Mouse (Mus musculus) CH12.LX (cell line): ENCODE results near the gene Crhbp. TPM values are rescaled to one million over a fixed set of nuclear protein-coding genes. Genes with fewer than 3 reads are reported as not detected.
A peak's percentile ranks its signal among the peaks of the same experiment; 100 is the strongest.

Experiments
- DNase-seq: peaks from one replicate; pipeline ENCODE4 v3.0.0-alpha.2; 2013; ENCODE audit errors: extremely low read depth
- H3K27ac ChIP-seq: 2 replicates; pipeline ENCODE4 v1.5.1; 2012; ENCODE audit warnings: low read depth, mild to moderate bottlenecking, control low read depth, moderate library complexity; ENCODE audit not compliant: insufficient read depth
- H3K27me3 ChIP-seq: replicated peaks from 2 replicates; pipeline ENCODE3; 2012; ENCODE audit warnings: inconsistent platforms
- H3K36me3 ChIP-seq, 2 experiments: replicated peaks in 1 of 2; 2 replicates each; pipeline versions ENCODE3 to v1.6.1; 2012; ENCODE audit warnings: inconsistent platforms in 1 of 2, low read length in 1 of 2, mild to moderate bottlenecking in 1 of 2, mixed read lengths in 1 of 2, moderate library complexity in 1 of 2; ENCODE audit not compliant: control insufficient read depth in 1 of 2, insufficient read depth in 1 of 2
- H3K4me1 ChIP-seq, 2 experiments: 2 replicates each; pipeline ENCODE4 v1.6.1; 2012; ENCODE audit warnings: inconsistent platforms in 1 of 2, moderate library complexity in 1 of 2; ENCODE audit not compliant: insufficient read depth in 2 of 2, control insufficient read depth in 1 of 2
- H3K4me2 ChIP-seq: 2 replicates; pipeline ENCODE4 v1.6.1; 2012; ENCODE audit warnings: low read depth, mild to moderate bottlenecking, control low read depth; ENCODE audit not compliant: poor library complexity, insufficient read depth, severe bottlenecking
- H3K4me3 ChIP-seq, 3 experiments: fragments of 150-350 bp in 1 of 3; sonication (generic) in 1 of 3; replicated peaks in 1 of 3; 2 replicates each; pipeline versions ENCODE3 to v1.5.1; 2011 to 2012; ENCODE audit warnings: low read depth in 2 of 3, low read length in 2 of 3, mild to moderate bottlenecking in 2 of 3, moderate library complexity in 2 of 3, control low read depth in 1 of 3, improper control_type of control experiment in 1 of 3, inconsistent platforms in 1 of 3, mixed read lengths in 1 of 3; ENCODE audit not compliant: poor library complexity in 1 of 3
- H3K79me2 ChIP-seq: replicated peaks from 2 replicates; pipeline ENCODE4 v1.6.1; 2012; ENCODE audit warnings: mild to moderate bottlenecking, moderate library complexity; ENCODE audit not compliant: control insufficient read depth, poor library complexity, insufficient read depth, severe bottlenecking; ENCODE audit errors: extremely low read depth
- H3K9ac ChIP-seq: 2 replicates; pipeline ENCODE4 v1.6.1; 2012; ENCODE audit warnings: low read depth, mild to moderate bottlenecking, control low read depth, moderate library complexity; ENCODE audit not compliant: insufficient read depth
- H3K9me3 ChIP-seq: replicated peaks from 2 replicates; pipeline ENCODE3; 2012; ENCODE audit warnings: low read length, inconsistent platforms, mixed read lengths
- BHLHE40 ChIP-seq: IDR thresholded peaks from 2 replicates; pipeline ENCODE4 v1.6.1; 2011; ENCODE audit warnings: mild to moderate bottlenecking, low read depth, low read length, improper control_type of control experiment
- CHD2 ChIP-seq: IDR thresholded peaks from 2 replicates; pipeline ENCODE4 v1.6.1; 2011; ENCODE audit warnings: low read length, improper control_type of control experiment
- CTCF ChIP-seq, 2 experiments: IDR thresholded peaks in 1 of 2; conservative IDR thresholded peaks in 1 of 2; 2 replicates each; pipeline ENCODE4 v1.5.1; 2011 to 2012; ENCODE audit warnings: low read depth in 2 of 2, low read length in 2 of 2, improper control_type of control experiment in 1 of 2, inconsistent platforms in 1 of 2, mild to moderate bottlenecking in 1 of 2, moderate library complexity in 1 of 2
- ELF1 ChIP-seq: IDR thresholded peaks from 2 replicates; pipeline ENCODE4 v1.6.1; 2014; ENCODE audit warnings: low read depth, mild to moderate bottlenecking, inconsistent platforms, low read length, improper control_type of control experiment
- ETS1 ChIP-seq: conservative IDR thresholded peaks from 2 replicates; pipeline ENCODE4 v1.6.1; 2012; ENCODE audit warnings: low read depth, mild to moderate bottlenecking, inconsistent platforms, low read length, improper control_type of control experiment, moderate library complexity
- HCFC1 ChIP-seq: IDR thresholded peaks from 2 replicates; pipeline ENCODE4 v1.6.1; 2012; ENCODE audit warnings: low read depth, mild to moderate bottlenecking, inconsistent platforms, low read length, improper control_type of control experiment
- IRF4 ChIP-seq: IDR thresholded peaks from 2 replicates; pipeline ENCODE4 v1.6.1; 2014; ENCODE audit warnings: low read depth, mild to moderate bottlenecking, inconsistent platforms, low read length, improper control_type of control experiment
- JUND ChIP-seq: conservative IDR thresholded peaks from 2 replicates; pipeline ENCODE4 v1.6.1; 2011; ENCODE audit warnings: low read depth, low read length, improper control_type of control experiment
- MAFK ChIP-seq: IDR thresholded peaks from 2 replicates; pipeline ENCODE4 v1.6.1; 2011; ENCODE audit warnings: low read length, improper control_type of control experiment; ENCODE audit not compliant: insufficient replicate concordance
- MAX ChIP-seq: IDR thresholded peaks from 2 replicates; pipeline ENCODE4 v1.6.1; 2011; ENCODE audit warnings: low read length, improper control_type of control experiment
- MYC ChIP-seq: IDR thresholded peaks from 2 replicates; pipeline ENCODE4 v1.6.1; 2011; ENCODE audit warnings: low read depth, mild to moderate bottlenecking, improper control_type of control experiment, low read length
- NELFE ChIP-seq: IDR thresholded peaks from 2 replicates; pipeline ENCODE4 v1.6.1; 2011; ENCODE audit warnings: low read depth, low read length, improper control_type of control experiment
- NRF1 ChIP-seq: IDR thresholded peaks from 2 replicates; pipeline ENCODE4 v1.6.1; 2014; ENCODE audit warnings: low read depth, mild to moderate bottlenecking, inconsistent platforms, low read length, improper control_type of control experiment, moderate library complexity
- POLR2A ChIP-seq: IDR thresholded peaks from 2 replicates; pipeline ENCODE4 v1.6.1; 2011; ENCODE audit warnings: low read depth, mild to moderate bottlenecking, improper control_type of control experiment, low read length
- POLR2AphosphoS2 ChIP-seq: IDR thresholded peaks from 2 replicates; pipeline ENCODE4 v1.6.1; 2011; ENCODE audit warnings: low read depth, low read length, improper control_type of control experiment
- RAD21 ChIP-seq: IDR thresholded peaks from 2 replicates; pipeline ENCODE4 v1.6.1; 2011; ENCODE audit warnings: low read depth, mild to moderate bottlenecking, low read length, improper control_type of control experiment, moderate library complexity
- RCOR1 ChIP-seq: conservative IDR thresholded peaks from 2 replicates; pipeline ENCODE4 v1.6.1; 2012; ENCODE audit warnings: low read depth, mild to moderate bottlenecking, inconsistent platforms, low read length, improper control_type of control experiment
- SIN3A ChIP-seq: IDR thresholded peaks from 2 replicates; pipeline ENCODE4 v1.6.1; 2012; ENCODE audit warnings: low read length, improper control_type of control experiment, inconsistent platforms
- SMC3 ChIP-seq: IDR thresholded peaks from 2 replicates; pipeline ENCODE4 v1.6.1; 2011; ENCODE audit warnings: low read depth, low read length, improper control_type of control experiment
- TBP ChIP-seq: conservative IDR thresholded peaks from 2 replicates; pipeline ENCODE4 v1.6.1; 2011; ENCODE audit warnings: low read depth, low read length, improper control_type of control experiment
- TCF12 ChIP-seq: IDR thresholded peaks from 2 replicates; pipeline ENCODE4 v1.6.1; 2014; ENCODE audit warnings: low read depth, mild to moderate bottlenecking, inconsistent platforms, low read length, improper control_type of control experiment
- UBTF ChIP-seq: IDR thresholded peaks from 2 replicates; pipeline ENCODE4 v1.6.1; 2012; ENCODE audit warnings: low read depth, mild to moderate bottlenecking, inconsistent platforms, low read length, improper control_type of control experiment, moderate library complexity
- ZC3H11A ChIP-seq: IDR thresholded peaks from 2 replicates; pipeline ENCODE4 v1.6.1; 2012; ENCODE audit warnings: low read depth, mild to moderate bottlenecking, inconsistent platforms, low read length, improper control_type of control experiment
- ZMIZ1 ChIP-seq: IDR thresholded peaks from 2 replicates; pipeline ENCODE4 v1.6.1; 2012; ENCODE audit warnings: low read depth, mild to moderate bottlenecking, inconsistent platforms, low read length, improper control_type of control experiment
- ZNF384 ChIP-seq: IDR thresholded peaks from 2 replicates; pipeline ENCODE4 v1.6.1; 2012; ENCODE audit warnings: low read depth, low read length, improper control_type of control experiment, inconsistent platforms
- dilution Hi-C: fragments of 300-500 bp; cut with MboI; formaldehyde crosslinking; loops from 2 replicates; pipeline ENCODE4 v1.14.3; 2020; ENCODE audit warnings: low sequenced_read_pairs; ENCODE audit not compliant: extremely low pct_unique_long_range_greater_than_20kb, extremely low pct_ligation_motif_present
- in situ Hi-C: fragments of 300-500 bp; cut with MboI; formaldehyde crosslinking; loops from 3 replicates; pipeline ENCODE4 v1.14.3; 2019; ENCODE audit warnings: low sequenced_read_pairs, low pct_ligation_motif_present, low pct_unique_long_range_greater_than_20kb, mixed read lengths
- polyA plus RNA-seq: library from polyadenylated mRNA; unstranded; fragments of >175 nt; gene quantifications from 2 replicates; pipeline ENCODE4 v1.2.1, GENCODE M21; 2012; ENCODE audit warnings: low read depth; ENCODE audit not compliant: insufficient read length
- total RNA-seq, 2 experiments: library from RNA; depleted of rRNA; stranded (reverse); fragments of 300-350 nt in 1 of 2; fragments of >200 nt in 1 of 2; gene quantifications; 2 replicates each; pipeline ENCODE4 v1.2.3; 2012 to 2014

The Crhbp gene
- total and polyA plus RNA-seq, 3 experiments, result not detected

GRCm38 (mm10) chr13:95389866-95390865, 54.6 kb downstream of the Crhbp start:
- Histone ChIP-seq H3K36me3 (no peaks in the 10 kb centered on the region), H3K9me3 (peaks cover 2% of the 10 kb centered on the region), H3K79me2 (no peaks in the 10 kb centered on the region), H3K4me3 (no peak overlapping the region), H3K4me2 (no peak overlapping the region), H3K27me3 (no peaks in the 10 kb centered on the region), H3K9ac (no peak overlapping the region), H3K4me1 (0 out of 4 replicates have a peak, but pooled peaks cover 0 to 3% of the 10 kb centered on the region in 2 experiments), H3K27ac (no peak overlapping the region)
- dilution Hi-C loops, result no loop called here
- TF ChIP-seq CTCF (conservative IDR thresholded peaks at IDR 0.05 in 1 of 2, IDR thresholded peaks at IDR 0.05 in 1 of 2; ENCODE audit: low read depth in 2 of 2, low read length in 2 of 2), result peak; percentile 54 to 96
- peak; percentile 50; the same call in 1 of the 2 replicates for TF ChIP-seq MAX
- TF ChIP-seq ZC3H11A, result peak; percentile 95
- TF ChIP-seq ZMIZ1, result no peak
- no peak for TF ChIP-seq SIN3A
- no peak for TF ChIP-seq JUND
- peak; percentile 37; the same call in 1 of the 2 replicates for TF ChIP-seq MYC
- peak; percentile 99 for TF ChIP-seq SMC3
- no peak for TF ChIP-seq POLR2AphosphoS2
- TF ChIP-seq ELF1, result no peak
- TF ChIP-seq RCOR1, result no peak
- no peak for TF ChIP-seq TCF12
- no peak for TF ChIP-seq MAFK
- peak; percentile 37; the same call in 1 of the 2 replicates for TF ChIP-seq NELFE
- TF ChIP-seq RAD21, result peak; percentile 97
- no peak for TF ChIP-seq ETS1
- TF ChIP-seq TBP, result no peak
- TF ChIP-seq NRF1, result no peak
- TF ChIP-seq BHLHE40, result peak; percentile 63
- TF ChIP-seq CHD2, result no peak
- no peak for TF ChIP-seq ZNF384
- TF ChIP-seq POLR2A, result no peak
- TF ChIP-seq UBTF, result no peak
- no peak for TF ChIP-seq HCFC1
- 0 out of 2 replicates have a peak, but pooled peaks have one; percentile 23 for TF ChIP-seq IRF4
- in situ Hi-C loops, result loop anchor here (5.0 kb wide), 1 partner anchor 82 kb away; no protein-coding TSS in a partner anchor
- DNase-seq, result peak; percentile 70
